Mouse (Mus musculus) layer of hippocampus, adult 8-10 months (tissue): ENCODE data around the gene Igfbpl1. TPM values are rescaled to one million over a fixed set of nuclear protein-coding genes. Genes with fewer than 3 reads are reported as not detected.

Source experiments
- DNase-seq, 2 experiments: peaks; one replicate each; pipeline ENCODE4 v3.0.0; 2022; ENCODE audit warnings: low spot score in 2 of 2
- total RNA-seq, 4 experiments: library from RNA; stranded (reverse); gene quantifications; 2 replicates each; pipeline ENCODE4 v1.2.4; 2022

The Igfbpl1 gene
- total RNA-seq, 4 experiments from 2014 or later: 0.43 to 1.3 (median 0.66) TPM

GRCm38 (mm10) chr4:45771173-45771572, 55.5 kb downstream of the Igfbpl1 start:
- DNase-seq: no peak

- DNase-seq: no peak
Measured at GRCm38 (mm10) chr4:45770638-45771033, 56.1 kb downstream of the Igfbpl1 start.

- DNase-seq: no peak
Measured at GRCm38 (mm10) chr4:45769791-45770637, 56.7 kb downstream of the Igfbpl1 start.

- no peak for DNase-seq
Measured at GRCm38 (mm10) chr4:45769141-45769540, 57.6 kb downstream of the Igfbpl1 start.

- DNase-seq: no peak
Measured at GRCm38 (mm10) chr4:45767891-45768558, 58.7 kb downstream of the Igfbpl1 start.

- DNase-seq: no peak
Measured at GRCm38 (mm10) chr4:45766774-45767173, 59.9 kb downstream of the Igfbpl1 start.

GRCm38 (mm10) chr4:45765565-45766201, 61.0 kb downstream of the Igfbpl1 start:
- no peak for DNase-seq

GRCm38 (mm10) chr4:45765121-45765564, 61.6 kb downstream of the Igfbpl1 start:
- DNase-seq: no peak

- DNase-seq: no peak
Measured at GRCm38 (mm10) chr4:45764141-45764494, 62.6 kb downstream of the Igfbpl1 start.

GRCm38 (mm10) chr4:45763288-45764140, 63.2 kb downstream of the Igfbpl1 start:
- no peak for DNase-seq

- DNase-seq: no peak
Measured at GRCm38 (mm10) chr4:45762600-45762999, 64.1 kb downstream of the Igfbpl1 start.

Other genes with a start within 250 kb of the Igfbpl1 start
- 10 to 100 TPM in 1 of 4 experiments, 1 to 10 TPM in 3; 7.3 to 11.5 (median 8.8) TPM for gene Aldh1b1, start 27.9 kb downstream of the Igfbpl1 start, total RNA-seq
- under 1 TPM in 2 of 4 experiments, not detected in 2; 0.13 to 0.14 TPM for gene Stra6l, start 21.7 kb upstream of the Igfbpl1 start, total RNA-seq
- under 1 TPM; 0.21 to 0.70 (median 0.36) TPM for gene Ccdc180, start 63.4 kb upstream of the Igfbpl1 start, total RNA-seq
- 10 to 100 TPM; 28.0 to 31.6 (median 29.1) TPM for gene Tdrd7, start 138.4 kb upstream of the Igfbpl1 start, total RNA-seq
- 10 to 100 TPM; 22.4 to 30.0 (median 28.9) TPM for gene Tmod1, start 212.0 kb upstream of the Igfbpl1 start, total RNA-seq